Mouse (Mus musculus): ENCODE results near the gene Ntf3.

The Ntf3 gene

GRCm38 (mm10) chr6:126166548-126167207 lies at the start of gene Ntf3:
Gene Ntf3 (minus strand): TSS chr6:126166910.
- ATAC-seq (ENCODE audit: low TSS enrichment) = no peak

DNA sequence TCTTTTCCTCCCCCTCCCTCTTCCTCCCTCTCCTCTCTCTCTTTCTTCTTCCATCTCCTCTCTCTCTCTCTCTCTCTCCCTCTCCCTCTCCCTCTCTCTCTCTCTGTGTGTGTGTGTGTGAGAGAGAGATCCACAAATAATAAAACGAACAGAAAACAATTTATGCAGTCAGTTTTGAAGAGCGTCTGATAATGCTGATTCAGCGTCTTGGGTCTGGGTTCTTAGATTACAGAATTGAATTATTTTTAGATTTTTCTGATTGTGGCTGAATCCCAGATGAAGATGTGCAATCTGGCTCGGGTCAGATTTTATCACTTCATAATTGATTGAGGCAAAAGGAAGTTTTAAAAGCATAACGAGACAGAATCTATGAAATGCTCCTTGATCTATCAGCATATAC lies 46.6 kb upstream of the Ntf3 start:
- no peak for ATAC-seq (ENCODE audit: low TSS enrichment)

GRCm38 (mm10) chr6:126203366-126203765 lies 36.7 kb upstream of the Ntf3 start:
- ATAC-seq (ENCODE audit: low TSS enrichment) = no peak

DNA sequence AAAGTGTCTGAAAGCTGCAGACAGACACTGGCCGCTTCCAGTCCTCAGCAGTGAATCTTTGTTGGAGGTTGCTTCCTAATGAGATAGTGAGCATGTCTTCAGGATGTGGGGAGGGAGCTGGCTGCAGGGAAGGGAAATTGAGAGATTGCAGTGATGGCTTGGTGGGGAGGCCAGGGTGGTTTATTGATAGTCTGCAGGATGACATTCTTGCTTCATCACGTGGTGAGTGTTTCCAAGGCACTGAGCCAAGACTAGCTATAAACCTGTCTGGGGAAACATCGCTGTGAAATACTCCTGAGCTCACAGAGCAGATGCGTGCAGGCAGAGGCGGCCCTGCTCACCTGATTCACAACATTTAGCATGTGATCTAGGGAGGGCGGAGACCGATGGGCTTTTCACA lies 36.2 kb upstream of the Ntf3 start:
- no peak for ATAC-seq (ENCODE audit: low TSS enrichment)

- ATAC-seq (ENCODE audit: low TSS enrichment) = no peak
Observed at GRCm38 (mm10) chr6:126201721-126202120, 35.0 kb upstream of the Ntf3 start.

- peak; percentile 31; the same call in 1 of the 2 replicates for ATAC-seq (ENCODE audit: low TSS enrichment)
Observed at GRCm38 (mm10) chr6:126199916-126200315, 33.2 kb upstream of the Ntf3 start.

- no peak for ATAC-seq (ENCODE audit: low TSS enrichment)
Observed at GRCm38 (mm10) chr6:126194760-126195159, 28.1 kb upstream of the Ntf3 start.

GRCm38 (mm10) chr6:126190218-126190871 lies 23.6 kb upstream of the Ntf3 start:
- ATAC-seq (ENCODE audit: low TSS enrichment) = no peak

DNA sequence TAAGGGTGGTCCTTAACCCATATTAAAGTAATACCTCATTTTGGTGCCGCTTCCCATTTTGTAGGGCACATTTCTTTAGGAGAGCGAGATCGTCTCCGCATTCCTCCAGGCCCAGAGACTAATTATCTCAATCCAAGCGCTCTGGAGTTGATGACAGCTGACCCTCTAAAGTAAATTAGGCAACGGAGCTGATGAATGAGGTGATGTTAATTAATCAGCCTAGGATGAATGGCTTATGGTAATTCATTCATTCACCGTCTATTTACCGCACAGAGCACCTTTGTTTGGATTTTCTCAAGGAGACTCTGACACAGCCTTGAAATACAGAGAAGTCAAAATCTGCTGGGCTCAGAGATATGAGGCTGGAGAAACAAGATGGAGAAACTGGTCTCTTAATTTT lies 20.7 kb upstream of the Ntf3 start:
- no peak for ATAC-seq (ENCODE audit: low TSS enrichment)

- no peak for ATAC-seq (ENCODE audit: low TSS enrichment)
Observed at GRCm38 (mm10) chr6:126186116-126186515, 19.4 kb upstream of the Ntf3 start.

DNA sequence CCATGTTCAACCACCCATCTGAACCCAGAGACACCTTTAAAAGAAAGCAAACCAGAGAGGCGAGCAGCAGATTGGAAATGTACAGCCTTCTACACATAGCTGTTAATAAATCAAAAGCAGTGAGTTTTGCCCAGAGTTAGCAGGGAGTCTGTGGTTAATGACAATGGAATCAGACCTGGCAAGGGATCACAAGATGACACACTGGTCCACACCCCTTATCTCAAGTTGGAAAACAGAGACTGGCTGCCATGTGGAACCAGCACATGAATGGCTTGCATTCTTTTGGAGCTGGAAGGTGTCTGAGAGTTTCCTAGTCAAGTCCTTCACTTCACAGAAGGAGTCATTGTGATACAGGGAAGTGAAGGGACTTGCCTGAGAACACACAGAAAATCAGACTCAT lies 5.4 kb upstream of the Ntf3 start:
- ATAC-seq (ENCODE audit: low TSS enrichment) = no peak

- no peak for ATAC-seq (ENCODE audit: low TSS enrichment)
Observed at GRCm38 (mm10) chr6:126170772-126171171, 4.1 kb upstream of the Ntf3 start.

DNA sequence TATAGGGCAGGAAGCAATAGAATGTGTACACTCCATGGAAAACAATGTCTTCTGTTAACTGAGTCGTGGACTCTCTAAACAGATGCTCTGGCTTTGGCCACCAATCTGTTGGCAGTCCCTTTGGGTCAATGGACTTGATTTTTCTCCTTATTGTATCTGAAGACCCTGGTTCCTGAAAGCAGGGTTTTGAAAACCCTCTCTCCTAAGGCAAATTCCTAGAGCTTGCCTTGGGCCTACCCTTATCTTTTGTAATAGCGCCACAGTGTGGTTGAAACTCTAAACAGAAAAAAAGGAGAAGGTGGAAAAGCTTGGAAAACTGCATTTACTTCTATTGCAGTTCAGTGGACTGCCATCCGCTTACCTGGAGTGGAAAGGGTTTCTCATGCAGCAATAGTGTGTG lies 1.0 kb upstream of the Ntf3 start:
- ATAC-seq (ENCODE audit: low TSS enrichment) = peak; percentile 77

DNA sequence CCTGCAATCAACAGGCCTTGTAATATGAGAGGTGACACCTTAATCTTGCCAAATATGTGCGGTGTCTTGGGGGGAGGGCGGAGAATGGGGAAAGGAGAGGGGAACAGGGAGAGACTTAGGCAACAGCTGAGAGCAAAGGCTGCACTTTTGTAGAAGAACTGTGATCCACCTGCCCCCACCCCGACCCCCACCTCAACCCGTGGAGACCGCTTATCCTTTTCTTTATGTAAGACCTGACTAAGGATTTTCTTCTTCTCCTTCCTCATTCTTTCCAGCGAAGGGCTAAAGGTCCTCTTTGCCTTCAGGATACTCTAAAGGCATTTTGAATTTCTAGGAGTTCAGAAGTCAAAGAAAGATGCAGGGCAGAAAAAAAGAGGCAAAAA lies 489 bp upstream of the Ntf3 start:
- no peak for ATAC-seq (ENCODE audit: low TSS enrichment)

DNA sequence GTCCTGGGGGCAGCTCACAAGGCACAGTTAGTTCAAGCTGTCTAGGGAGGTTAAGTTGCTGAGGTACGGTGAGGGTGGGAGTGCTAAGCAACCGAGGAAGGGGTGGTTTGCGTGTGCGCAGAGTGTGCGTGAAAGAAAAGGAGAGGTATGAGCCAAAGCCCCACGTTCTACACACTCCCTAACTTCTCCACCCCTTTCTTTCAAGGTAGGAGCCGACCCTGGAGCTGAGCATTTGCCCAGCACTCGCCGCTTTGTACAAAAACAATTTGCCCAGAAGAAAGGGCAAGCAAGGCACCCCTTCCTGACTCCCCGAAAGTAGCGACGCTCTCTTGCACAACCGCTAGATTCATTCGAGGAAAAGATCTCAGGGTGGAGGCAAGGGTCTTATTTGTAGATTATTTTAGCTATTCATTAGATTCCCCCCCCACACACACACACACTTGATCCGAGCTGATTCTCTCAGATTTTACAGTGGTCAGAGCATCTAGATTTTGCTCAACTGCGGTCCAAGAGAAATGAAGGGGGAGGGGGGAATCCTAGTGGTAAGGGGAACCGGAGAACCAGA lies 1.0 kb downstream of the Ntf3 start:
- ATAC-seq (ENCODE audit: low TSS enrichment) = no peak

- ATAC-seq (ENCODE audit: low TSS enrichment) = no peak
Observed at GRCm38 (mm10) chr6:126164781-126165180, 1.9 kb downstream of the Ntf3 start.

GRCm38 (mm10) chr6:126163861-126164755 lies 2.6 kb downstream of the Ntf3 start:
- ATAC-seq (ENCODE audit: low TSS enrichment) = no peak

DNA sequence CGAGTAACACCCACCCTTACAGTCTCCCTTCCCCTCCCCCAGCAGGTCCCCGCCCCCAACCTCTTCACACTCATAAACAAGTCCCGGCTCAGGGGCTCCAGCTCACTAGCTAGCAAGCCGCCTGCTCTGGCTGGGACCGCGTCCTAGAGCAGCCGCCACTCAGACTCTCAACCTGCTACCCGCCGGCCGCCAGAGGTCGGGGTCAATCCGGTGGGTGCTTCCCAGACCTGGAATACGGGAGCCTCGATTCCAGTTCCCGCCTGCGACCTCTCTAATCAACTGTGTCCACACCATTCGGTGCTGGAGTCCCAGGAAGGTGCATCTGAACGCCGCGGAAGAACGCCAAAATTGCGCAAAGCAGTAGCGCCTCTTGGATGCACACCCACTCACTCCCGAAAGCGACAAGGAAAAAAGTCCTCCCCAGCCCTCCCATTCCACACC lies 3.5 kb downstream of the Ntf3 start:
- ATAC-seq (ENCODE audit: low TSS enrichment) = peak; percentile 47; the same call in 1 of the 2 replicates

- peak; percentile 75 for ATAC-seq (ENCODE audit: low TSS enrichment)
Observed at GRCm38 (mm10) chr6:126162351-126162758, 4.4 kb downstream of the Ntf3 start.

GRCm38 (mm10) chr6:126161571-126162340 lies 5.0 kb downstream of the Ntf3 start:
- no peak for ATAC-seq (ENCODE audit: low TSS enrichment)

- no peak for ATAC-seq (ENCODE audit: low TSS enrichment)
Observed at GRCm38 (mm10) chr6:126160067-126160411, 6.7 kb downstream of the Ntf3 start.

All from frontal cortex, adult (tissue).